Mouse (Mus musculus) CH12.LX (cell line): ENCODE results near the gene Trappc5. TPM values are rescaled to one million over a fixed set of nuclear protein-coding genes. Genes with fewer than 3 reads are reported as not detected.

Experiments used
- DNase-seq: peaks from one replicate; pipeline ENCODE4 v3.0.0-alpha.2; 2013; ENCODE audit errors: extremely low read depth
- H3K27ac ChIP-seq: 2 replicates; pipeline ENCODE4 v1.5.1; 2012; ENCODE audit warnings: low read depth, mild to moderate bottlenecking, control low read depth, moderate library complexity; ENCODE audit not compliant: insufficient read depth
- H3K27me3 ChIP-seq: replicated peaks from 2 replicates; pipeline ENCODE3; 2012; ENCODE audit warnings: inconsistent platforms
- H3K36me3 ChIP-seq, 2 experiments: replicated peaks in 1 of 2; 2 replicates each; pipeline versions ENCODE3 to v1.6.1; 2012; ENCODE audit warnings: inconsistent platforms in 1 of 2, low read length in 1 of 2, mild to moderate bottlenecking in 1 of 2, mixed read lengths in 1 of 2, moderate library complexity in 1 of 2; ENCODE audit not compliant: control insufficient read depth in 1 of 2, insufficient read depth in 1 of 2
- H3K4me1 ChIP-seq, 2 experiments: 2 replicates each; pipeline ENCODE4 v1.6.1; 2012; ENCODE audit warnings: inconsistent platforms in 1 of 2, moderate library complexity in 1 of 2; ENCODE audit not compliant: insufficient read depth in 2 of 2, control insufficient read depth in 1 of 2
- H3K4me2 ChIP-seq: 2 replicates; pipeline ENCODE4 v1.6.1; 2012; ENCODE audit warnings: low read depth, mild to moderate bottlenecking, control low read depth; ENCODE audit not compliant: poor library complexity, insufficient read depth, severe bottlenecking
- H3K4me3 ChIP-seq, 3 experiments: fragments of 150-350 bp in 1 of 3; sonication (generic) in 1 of 3; replicated peaks in 1 of 3; 2 replicates each; pipeline versions ENCODE3 to v1.5.1; 2011 to 2012; ENCODE audit warnings: low read depth in 2 of 3, low read length in 2 of 3, mild to moderate bottlenecking in 2 of 3, moderate library complexity in 2 of 3, control low read depth in 1 of 3, improper control_type of control experiment in 1 of 3, inconsistent platforms in 1 of 3, mixed read lengths in 1 of 3; ENCODE audit not compliant: poor library complexity in 1 of 3
- H3K79me2 ChIP-seq: replicated peaks from 2 replicates; pipeline ENCODE4 v1.6.1; 2012; ENCODE audit warnings: mild to moderate bottlenecking, moderate library complexity; ENCODE audit not compliant: control insufficient read depth, poor library complexity, insufficient read depth, severe bottlenecking; ENCODE audit errors: extremely low read depth
- H3K9ac ChIP-seq: 2 replicates; pipeline ENCODE4 v1.6.1; 2012; ENCODE audit warnings: low read depth, mild to moderate bottlenecking, control low read depth, moderate library complexity; ENCODE audit not compliant: insufficient read depth
- H3K9me3 ChIP-seq: replicated peaks from 2 replicates; pipeline ENCODE3; 2012; ENCODE audit warnings: low read length, inconsistent platforms, mixed read lengths
- BHLHE40 ChIP-seq: IDR thresholded peaks from 2 replicates; pipeline ENCODE4 v1.6.1; 2011; ENCODE audit warnings: mild to moderate bottlenecking, low read depth, low read length, improper control_type of control experiment
- CHD1 ChIP-seq: IDR thresholded peaks from 2 replicates; pipeline ENCODE4 v1.6.1; 2012; ENCODE audit warnings: low read depth, low read length, improper control_type of control experiment, inconsistent platforms
- CTCF ChIP-seq, 2 experiments: IDR thresholded peaks in 1 of 2; conservative IDR thresholded peaks in 1 of 2; 2 replicates each; pipeline ENCODE4 v1.5.1; 2011 to 2012; ENCODE audit warnings: low read depth in 2 of 2, low read length in 2 of 2, improper control_type of control experiment in 1 of 2, inconsistent platforms in 1 of 2, mild to moderate bottlenecking in 1 of 2, moderate library complexity in 1 of 2
- ELF1 ChIP-seq: IDR thresholded peaks from 2 replicates; pipeline ENCODE4 v1.6.1; 2014; ENCODE audit warnings: low read depth, mild to moderate bottlenecking, inconsistent platforms, low read length, improper control_type of control experiment
- EP300 ChIP-seq: IDR thresholded peaks from 2 replicates; pipeline ENCODE4 v1.6.1; 2011; ENCODE audit warnings: low read length, improper control_type of control experiment
- GABPA ChIP-seq: IDR thresholded peaks from 2 replicates; pipeline ENCODE4 v1.6.1; 2012; ENCODE audit warnings: low read depth, low read length, improper control_type of control experiment, inconsistent platforms; ENCODE audit not compliant: insufficient replicate concordance
- HCFC1 ChIP-seq: IDR thresholded peaks from 2 replicates; pipeline ENCODE4 v1.6.1; 2012; ENCODE audit warnings: low read depth, mild to moderate bottlenecking, inconsistent platforms, low read length, improper control_type of control experiment
- JUN ChIP-seq: IDR thresholded peaks from 2 replicates; pipeline ENCODE4 v1.6.1; 2011; ENCODE audit warnings: low read depth, mild to moderate bottlenecking, low read length, improper control_type of control experiment, moderate library complexity; ENCODE audit not compliant: insufficient read depth
- MAX ChIP-seq: IDR thresholded peaks from 2 replicates; pipeline ENCODE4 v1.6.1; 2011; ENCODE audit warnings: low read length, improper control_type of control experiment
- MAZ ChIP-seq: IDR thresholded peaks from 2 replicates; pipeline ENCODE4 v1.6.1; 2012; ENCODE audit warnings: low read depth, mild to moderate bottlenecking, inconsistent platforms, low read length, improper control_type of control experiment, moderate library complexity
- MYC ChIP-seq: IDR thresholded peaks from 2 replicates; pipeline ENCODE4 v1.6.1; 2011; ENCODE audit warnings: low read depth, mild to moderate bottlenecking, improper control_type of control experiment, low read length
- NRF1 ChIP-seq: IDR thresholded peaks from 2 replicates; pipeline ENCODE4 v1.6.1; 2014; ENCODE audit warnings: low read depth, mild to moderate bottlenecking, inconsistent platforms, low read length, improper control_type of control experiment, moderate library complexity
- POLR2A ChIP-seq: IDR thresholded peaks from 2 replicates; pipeline ENCODE4 v1.6.1; 2011; ENCODE audit warnings: low read depth, mild to moderate bottlenecking, improper control_type of control experiment, low read length
- RAD21 ChIP-seq: IDR thresholded peaks from 2 replicates; pipeline ENCODE4 v1.6.1; 2011; ENCODE audit warnings: low read depth, mild to moderate bottlenecking, low read length, improper control_type of control experiment, moderate library complexity
- RCOR1 ChIP-seq: conservative IDR thresholded peaks from 2 replicates; pipeline ENCODE4 v1.6.1; 2012; ENCODE audit warnings: low read depth, mild to moderate bottlenecking, inconsistent platforms, low read length, improper control_type of control experiment
- SMC3 ChIP-seq: IDR thresholded peaks from 2 replicates; pipeline ENCODE4 v1.6.1; 2011; ENCODE audit warnings: low read depth, low read length, improper control_type of control experiment
- TBP ChIP-seq: conservative IDR thresholded peaks from 2 replicates; pipeline ENCODE4 v1.6.1; 2011; ENCODE audit warnings: low read depth, low read length, improper control_type of control experiment
- UBTF ChIP-seq: IDR thresholded peaks from 2 replicates; pipeline ENCODE4 v1.6.1; 2012; ENCODE audit warnings: low read depth, mild to moderate bottlenecking, inconsistent platforms, low read length, improper control_type of control experiment, moderate library complexity
- USF2 ChIP-seq: conservative IDR thresholded peaks from 2 replicates; pipeline ENCODE4 v1.6.1; 2011; ENCODE audit warnings: low read depth, low read length, improper control_type of control experiment
- ZC3H11A ChIP-seq: IDR thresholded peaks from 2 replicates; pipeline ENCODE4 v1.6.1; 2012; ENCODE audit warnings: low read depth, mild to moderate bottlenecking, inconsistent platforms, low read length, improper control_type of control experiment
- ZKSCAN1 ChIP-seq: IDR thresholded peaks from 2 replicates; pipeline ENCODE4 v1.6.1; 2012; ENCODE audit warnings: low read depth, inconsistent platforms, low read length, improper control_type of control experiment, borderline replicate concordance
- ZNF384 ChIP-seq: IDR thresholded peaks from 2 replicates; pipeline ENCODE4 v1.6.1; 2012; ENCODE audit warnings: low read depth, low read length, improper control_type of control experiment, inconsistent platforms
- dilution Hi-C: fragments of 300-500 bp; cut with MboI; formaldehyde crosslinking; loops from 2 replicates; pipeline ENCODE4 v1.14.3; 2020; ENCODE audit warnings: low sequenced_read_pairs; ENCODE audit not compliant: extremely low pct_unique_long_range_greater_than_20kb, extremely low pct_ligation_motif_present
- in situ Hi-C: fragments of 300-500 bp; cut with MboI; formaldehyde crosslinking; loops from 3 replicates; pipeline ENCODE4 v1.14.3; 2019; ENCODE audit warnings: low sequenced_read_pairs, low pct_ligation_motif_present, low pct_unique_long_range_greater_than_20kb, mixed read lengths
- polyA plus RNA-seq: library from polyadenylated mRNA; unstranded; fragments of >175 nt; gene quantifications from 2 replicates; pipeline ENCODE4 v1.2.1, GENCODE M21; 2012; ENCODE audit warnings: low read depth; ENCODE audit not compliant: insufficient read length
- total RNA-seq, 2 experiments: library from RNA; depleted of rRNA; stranded (reverse); fragments of 300-350 nt in 1 of 2; fragments of >200 nt in 1 of 2; gene quantifications; 2 replicates each; pipeline ENCODE4 v1.2.3; 2012 to 2014

Gene Trappc5
- total and polyA plus RNA-seq, 3 experiments, result 21.5 to 27.4 (median 22.4) TPM

DNA sequence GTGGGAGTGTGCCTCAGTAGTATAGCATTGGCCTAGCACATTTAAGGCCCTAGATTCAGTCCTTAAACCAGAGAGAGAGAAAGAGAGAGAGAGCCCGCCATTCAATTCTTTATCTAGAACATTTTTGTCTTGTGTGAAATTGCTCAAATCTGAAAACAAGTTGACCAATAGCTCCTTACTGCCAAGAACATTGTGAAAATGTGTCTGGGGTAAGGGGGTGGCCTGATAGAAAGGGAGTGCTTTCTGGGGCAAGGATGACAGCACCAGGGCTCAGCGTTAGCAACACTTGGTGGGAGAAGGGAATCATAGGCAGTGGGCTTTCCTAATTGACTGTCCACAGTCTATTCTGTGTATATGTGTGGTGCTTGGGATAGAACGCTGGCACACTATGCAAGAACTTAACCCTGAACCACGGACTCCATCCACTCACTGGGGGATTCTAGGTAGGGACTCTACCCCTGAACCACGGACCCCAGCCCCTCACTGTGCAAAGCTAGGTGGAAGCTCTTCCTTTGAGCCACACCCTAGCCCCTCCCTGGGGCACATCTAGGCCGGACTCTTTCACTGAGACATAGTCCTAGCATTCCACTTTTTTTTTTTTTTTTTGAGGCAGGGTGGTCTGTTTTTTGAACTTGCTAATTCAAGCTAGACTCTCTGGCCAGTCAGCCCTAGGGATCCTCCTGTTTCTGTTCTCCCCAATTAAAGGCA is 29.1 kb upstream of the Trappc5 start:
- in situ Hi-C loops, result no loop called here
- TF ChIP-seq MAX (no peak), GABPA (no peak), ZKSCAN1 (no peak), CHD1 (no peak), POLR2A (no peak), USF2 (no peak), TBP (no peak), ELF1 (no peak), HCFC1 (no peak), ZC3H11A (no peak), MAZ (no peak), MYC (no peak), SMC3 (no peak), EP300 (no peak), CTCF (conservative IDR thresholded peaks at IDR 0.05 in 1 of 2, IDR thresholded peaks at IDR 0.05 in 1 of 2; ENCODE audit: low read depth in 2 of 2, low read length in 2 of 2) (no peak), RCOR1 (no peak), JUN (no peak), RAD21 (no peak), BHLHE40 (no peak), UBTF (no peak)
- TF ChIP-seq, all 38 proteins: peak for 0
- Histone ChIP-seq H3K9ac (no peak overlapping the region), H3K27me3 (no peaks in the 10 kb centered on the region), H3K9me3 (no peaks in the 10 kb centered on the region), H3K4me1 (peaks cover 0 to 13% of the 10 kb centered on the region in 2 experiments; a peak in 2 of 4 replicates), H3K4me3 (no peak overlapping the region), H3K27ac (no peak overlapping the region), H3K79me2 (no peaks in the 10 kb centered on the region), H3K4me2 (no peak overlapping the region), H3K36me3 (peaks cover 6 to 13% of the 10 kb centered on the region in 2 experiments)
- DNase-seq, result no peak
- dilution Hi-C loops, result no loop called here

DNA sequence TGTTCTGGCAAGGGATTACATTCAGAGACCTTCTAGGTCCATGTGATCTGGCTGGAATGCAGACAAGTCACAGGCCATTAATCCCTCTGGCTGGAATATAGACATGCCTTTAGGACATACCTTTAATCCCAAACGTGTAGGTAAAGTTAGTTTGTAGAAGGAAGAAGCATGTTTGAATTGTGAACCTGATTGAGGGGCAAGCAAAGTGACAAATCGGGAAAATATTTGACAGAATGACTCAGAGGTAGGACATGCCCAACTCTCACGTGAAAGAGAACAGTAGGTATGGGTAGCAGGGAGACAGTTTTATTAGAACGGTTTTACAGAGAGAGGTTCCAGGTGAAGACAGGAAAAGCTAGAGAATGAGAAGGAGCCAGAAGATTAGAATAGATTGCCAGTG is 28.5 kb upstream of the Trappc5 start:
- no peak overlapping the region for H3K9ac ChIP-seq
- H3K79me2 ChIP-seq, result no peaks in the 10 kb centered on the region
- peaks cover 0 to 13% of the 10 kb centered on the region in 2 experiments; a peak in 2 of 4 replicates for H3K4me1 ChIP-seq
- H3K4me3 ChIP-seq, result no peak overlapping the region
- no peak for DNase-seq
- no peaks in the 10 kb centered on the region for H3K9me3 ChIP-seq
- H3K36me3 ChIP-seq, result peaks cover 3 to 7% of the 10 kb centered on the region in 2 experiments
- dilution Hi-C loops (no loop called here), in situ Hi-C loops (no loop called here)
- no peaks in the 10 kb centered on the region for H3K27me3 ChIP-seq
- no peak for TF ChIP-seq ZC3H11A
- no peak for TF ChIP-seq RCOR1
- no peak for TF ChIP-seq ZNF384
- no peak for TF ChIP-seq NRF1
- no peak for TF ChIP-seq MYC
- H3K4me2 ChIP-seq, result no peak overlapping the region
- no peak overlapping the region for H3K27ac ChIP-seq
